Mouse (Mus musculus): Measurements from ENCODE around the gene Slx1b. TPM values are rescaled to one million over a fixed set of nuclear protein-coding genes. Genes with fewer than 3 reads are reported as not detected.
"Not testable (repeated sequence)": the region's sequence is repeated elsewhere in the genome, so short reads cannot be mapped to it uniquely, and the experiment has no call there.

The Slx1b gene
- polyA plus RNA-seq, 1 experiment from 2014 or later, result 11.5 TPM

DNA sequence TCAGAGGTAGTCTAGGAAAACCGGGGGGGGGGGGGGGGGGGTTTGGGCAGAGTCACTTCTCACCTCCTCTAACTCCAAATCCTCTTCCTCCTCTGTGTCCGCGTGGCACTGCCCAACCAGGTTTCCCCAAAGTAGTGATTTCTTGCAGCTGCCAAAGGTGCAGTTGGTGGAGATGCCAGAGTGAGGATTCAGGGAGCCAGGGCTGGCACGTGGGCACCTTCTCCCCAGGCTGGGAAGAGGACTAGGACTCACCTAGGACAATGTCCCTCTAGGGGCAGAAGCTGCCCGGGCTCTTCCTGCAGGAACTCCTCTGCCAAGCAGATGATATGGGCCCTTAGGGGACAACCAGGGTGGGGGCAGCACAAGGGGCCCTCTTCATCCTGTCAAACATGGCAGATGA lies 3.9 kb downstream of the Slx1b start:
- no peak overlapping the region for H3K4me3 ChIP-seq

DNA sequence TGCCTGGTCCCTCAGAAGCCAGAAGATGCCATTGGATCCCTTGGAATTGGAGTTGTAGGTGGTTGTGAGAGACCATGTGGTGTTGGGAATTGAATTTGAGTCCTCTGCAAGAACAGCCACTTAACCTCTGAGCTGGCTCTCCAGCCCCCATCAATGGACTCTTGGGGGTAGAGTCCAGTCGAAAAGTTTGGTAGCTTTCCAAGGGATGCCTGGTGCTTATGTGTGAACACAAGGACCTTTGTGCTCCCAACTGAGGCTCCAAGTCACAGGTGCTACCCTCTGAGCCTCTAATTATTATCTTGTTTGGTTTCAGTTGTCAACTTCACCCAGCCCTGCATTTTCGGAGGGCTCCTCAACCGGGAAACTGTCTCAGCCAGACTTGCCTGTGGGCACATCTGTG lies 4.8 kb downstream of the Slx1b start:
- WGBS, result 87% methylated on average over 3 of the region's 3 CpGs
- Histone ChIP-seq H3K36me3 (peaks cover 18% of the 10 kb centered on the region; the same call in 1 of the 2 replicates), H3K27ac (no peak overlapping the region), H3K27me3 (no peaks in the 10 kb centered on the region), H3K4me1 (peaks cover 17% of the 10 kb centered on the region), H3K4me2 (no peak overlapping the region), H3K4me3 (no peak overlapping the region), H3K9ac (no peak overlapping the region), H3K9me3 (no peaks in the 10 kb centered on the region)
- no peak for ATAC-seq (ENCODE audit: borderline replicate concordance, extremely low read depth, low FRiP score, low TSS enrichment)

More for the DNA sequence above, 3.9 kb downstream of the Slx1b start:
- H3K36me3 ChIP-seq, result peaks cover 18% of the 10 kb centered on the region; the same call in 1 of the 2 replicates
- H3K9ac ChIP-seq, result no peak overlapping the region
- no peak overlapping the region for H3K27ac ChIP-seq
- ATAC-seq (ENCODE audit: borderline replicate concordance, extremely low read depth, low FRiP score, low TSS enrichment), result no peak
- H3K4me2 ChIP-seq, result no peak overlapping the region
- 75% methylated on average over 5 of the region's 5 CpGs for WGBS
- no peaks in the 10 kb centered on the region for H3K27me3 ChIP-seq
- H3K4me1 ChIP-seq, result peaks cover 21% of the 10 kb centered on the region
- no peaks in the 10 kb centered on the region for H3K9me3 ChIP-seq

DNA sequence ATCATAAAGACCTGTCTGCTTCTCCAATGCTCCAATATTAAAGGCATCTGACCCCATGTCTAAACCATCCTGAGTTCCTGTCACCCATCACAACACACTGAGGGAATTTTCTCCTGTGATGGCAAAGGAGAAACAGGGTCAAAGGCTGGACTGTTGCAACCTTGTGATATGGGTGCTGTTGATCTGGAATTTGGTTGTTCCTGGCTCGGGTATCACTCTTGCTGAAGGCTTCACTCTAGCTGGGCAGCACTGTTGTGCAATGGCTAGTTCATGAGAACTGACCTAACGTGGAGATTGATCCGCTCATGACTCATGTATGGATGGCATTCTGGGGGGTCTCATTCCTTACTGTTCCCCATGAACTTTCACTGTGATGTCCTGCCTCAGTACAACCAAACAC lies 6.6 kb downstream of the Slx1b start:
- WGBS, result 72% methylated on average over 3 of the region's 3 CpGs
- peaks cover 9% of the 10 kb centered on the region; the same call in 1 of the 2 replicates for H3K4me1 ChIP-seq

DNA sequence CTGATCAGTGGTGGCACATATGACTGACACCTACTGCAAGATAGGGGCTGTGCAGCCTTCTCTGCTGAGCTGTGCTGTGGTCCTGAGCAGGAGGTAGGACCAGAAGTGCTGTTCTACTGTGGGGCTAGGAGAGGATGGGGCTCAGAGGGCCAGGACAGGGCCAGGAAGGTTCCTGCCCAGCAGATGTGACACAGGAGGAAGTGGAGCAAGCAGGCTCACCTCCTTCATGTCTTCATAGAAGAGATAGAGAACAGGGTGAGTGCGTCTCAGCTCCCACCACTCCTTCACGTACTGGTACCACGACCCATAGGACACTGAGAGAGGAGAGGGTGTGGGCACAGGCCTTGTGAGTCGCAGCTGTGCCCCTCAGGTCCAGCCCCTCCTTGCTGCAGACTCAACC lies 7.4 kb downstream of the Slx1b start:
- H3K9ac ChIP-seq; H3K4me1 ChIP-seq; H3K27me3 ChIP-seq; H3K4me2 ChIP-seq; ATAC-seq (ENCODE audit: borderline replicate concordance, extremely low read depth, low FRiP score, low TSS enrichment); H3K9me3 ChIP-seq; H3K4me3 ChIP-seq; H3K27ac ChIP-seq: not testable (repeated sequence)
- peaks cover 18% of the 10 kb centered on the region; the same call in 1 of the 2 replicates for H3K36me3 ChIP-seq
- WGBS, result 69% methylated on average over 4 of the region's 4 CpGs

More for the DNA sequence above, 6.6 kb downstream of the Slx1b start:
- Histone ChIP-seq H3K36me3 (peaks cover 18% of the 10 kb centered on the region; the same call in 1 of the 2 replicates), H3K9ac (no peak overlapping the region), H3K27ac (no peak overlapping the region), H3K4me2 (no peak overlapping the region), H3K4me3 (no peak overlapping the region), H3K27me3 (no peaks in the 10 kb centered on the region), H3K9me3 (no peaks in the 10 kb centered on the region)
- ATAC-seq (ENCODE audit: borderline replicate concordance, extremely low read depth, low FRiP score, low TSS enrichment), result no peak

DNA sequence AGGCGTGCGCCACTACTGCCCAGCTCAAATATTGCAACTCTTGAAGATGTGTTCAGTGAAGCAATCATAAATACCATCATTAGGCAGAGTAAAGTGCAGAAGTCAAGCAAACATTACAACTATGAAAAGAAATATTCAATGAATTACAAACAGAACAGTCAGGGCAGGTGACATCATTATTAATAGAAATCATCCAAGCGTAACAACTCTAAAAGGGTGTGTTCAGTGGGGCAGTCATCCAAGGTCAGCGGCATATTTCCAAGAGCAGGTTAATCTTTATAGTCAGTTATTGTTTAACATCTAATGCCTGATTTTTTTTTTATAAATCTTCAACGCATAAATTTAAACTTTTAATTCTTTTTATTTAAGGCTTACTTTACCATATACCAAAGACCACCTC lies 14.4 kb downstream of the Slx1b start:
- Histone ChIP-seq H3K36me3 (no peaks in the 10 kb centered on the region), H3K4me2 (no peak overlapping the region), H3K4me3 (no peak overlapping the region), H3K9ac (no peak overlapping the region), H3K9me3 (no peaks in the 10 kb centered on the region), H3K4me1 (0 out of 2 replicates have a peak, but pooled peaks cover 1% of the 10 kb centered on the region), H3K27me3 (no peaks in the 10 kb centered on the region), H3K27ac (no peak overlapping the region)
- no peak for ATAC-seq (ENCODE audit: borderline replicate concordance, extremely low read depth, low FRiP score, low TSS enrichment)
- WGBS, result 90% methylated on average over 5 of the region's 5 CpGs

DNA sequence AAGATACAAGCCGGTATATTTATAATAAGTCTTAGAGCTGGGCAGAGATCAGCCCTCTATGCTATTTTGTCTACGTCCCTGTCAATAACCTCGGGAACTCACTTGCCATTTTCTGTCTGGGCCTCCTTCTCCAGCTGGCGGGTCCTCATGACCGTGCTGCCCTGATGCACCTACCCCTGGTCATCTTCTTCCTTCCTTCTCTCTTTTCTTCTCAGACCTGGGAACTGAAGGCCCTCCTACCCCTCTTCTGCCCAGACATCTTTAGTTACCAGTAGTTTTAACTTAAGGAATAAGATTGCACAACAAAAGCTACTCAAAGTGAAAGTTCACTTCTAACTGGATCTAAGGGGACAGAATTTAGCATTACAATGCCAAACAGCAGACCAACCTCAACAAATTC lies 15.9 kb downstream of the Slx1b start:
- H3K4me2 ChIP-seq, result no peak overlapping the region
- WGBS, result 84% methylated on average over 5 of the region's 5 CpGs
- H3K4me3 ChIP-seq, result no peak overlapping the region
- ATAC-seq (ENCODE audit: borderline replicate concordance, extremely low read depth, low FRiP score, low TSS enrichment), result no peak
- H3K4me1 ChIP-seq, result peaks cover 4% of the 10 kb centered on the region; the same call in 1 of the 2 replicates
- no peaks in the 10 kb centered on the region for H3K27me3 ChIP-seq
- no peaks in the 10 kb centered on the region for H3K9me3 ChIP-seq
- no peak overlapping the region for H3K27ac ChIP-seq
- no peaks in the 10 kb centered on the region for H3K36me3 ChIP-seq
- H3K9ac ChIP-seq, result no peak overlapping the region

DNA sequence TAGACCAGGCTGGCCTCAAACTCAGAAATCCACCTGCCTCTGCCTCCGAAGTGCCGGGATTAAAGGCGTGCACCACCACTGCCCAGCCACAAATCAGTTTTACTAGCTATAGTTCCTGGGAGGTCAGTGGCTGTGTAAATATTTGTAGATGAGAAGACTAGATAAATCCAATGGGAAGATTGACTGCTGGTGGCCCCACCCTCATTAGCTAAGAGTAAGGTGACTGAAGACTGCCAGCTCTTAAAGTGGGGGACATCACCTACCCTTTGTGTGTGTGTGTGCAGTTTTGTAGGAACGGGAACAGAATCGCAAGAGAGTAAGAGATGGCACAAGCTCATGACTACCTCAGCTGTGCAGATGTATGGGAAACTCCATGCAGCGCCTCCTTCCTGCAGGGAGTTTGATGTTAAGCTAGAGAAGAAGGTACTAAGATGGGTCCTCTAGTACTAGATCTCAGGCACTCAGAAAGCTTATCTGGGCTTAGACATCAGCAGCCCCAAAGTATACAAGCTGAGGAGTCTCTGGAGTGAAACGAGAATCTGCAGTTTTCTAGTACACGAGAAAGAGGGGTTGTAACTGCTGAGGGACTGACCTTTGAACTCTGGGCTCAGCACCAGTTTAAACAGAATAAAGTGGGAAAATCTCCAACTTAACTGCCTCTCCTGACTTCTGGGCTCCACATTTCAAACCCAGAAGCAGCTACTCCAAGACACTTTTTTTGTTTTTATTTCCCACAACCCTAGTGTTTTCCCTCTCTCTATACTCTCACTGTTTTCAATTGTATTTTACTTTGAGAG lies 16.8 kb downstream of the Slx1b start:
- Histone ChIP-seq H3K9ac (no peak overlapping the region), H3K4me3 (no peak overlapping the region), H3K9me3 (no peaks in the 10 kb centered on the region), H3K36me3 (no peaks in the 10 kb centered on the region), H3K27ac (no peak overlapping the region), H3K27me3 (no peaks in the 10 kb centered on the region), H3K4me2 (no peak overlapping the region), H3K4me1 (peaks cover 4% of the 10 kb centered on the region; the same call in 1 of the 2 replicates)
- no peak for ATAC-seq (ENCODE audit: borderline replicate concordance, extremely low read depth, low FRiP score, low TSS enrichment)
- WGBS, result 48% methylated on average over 8 of the region's 8 CpGs

DNA sequence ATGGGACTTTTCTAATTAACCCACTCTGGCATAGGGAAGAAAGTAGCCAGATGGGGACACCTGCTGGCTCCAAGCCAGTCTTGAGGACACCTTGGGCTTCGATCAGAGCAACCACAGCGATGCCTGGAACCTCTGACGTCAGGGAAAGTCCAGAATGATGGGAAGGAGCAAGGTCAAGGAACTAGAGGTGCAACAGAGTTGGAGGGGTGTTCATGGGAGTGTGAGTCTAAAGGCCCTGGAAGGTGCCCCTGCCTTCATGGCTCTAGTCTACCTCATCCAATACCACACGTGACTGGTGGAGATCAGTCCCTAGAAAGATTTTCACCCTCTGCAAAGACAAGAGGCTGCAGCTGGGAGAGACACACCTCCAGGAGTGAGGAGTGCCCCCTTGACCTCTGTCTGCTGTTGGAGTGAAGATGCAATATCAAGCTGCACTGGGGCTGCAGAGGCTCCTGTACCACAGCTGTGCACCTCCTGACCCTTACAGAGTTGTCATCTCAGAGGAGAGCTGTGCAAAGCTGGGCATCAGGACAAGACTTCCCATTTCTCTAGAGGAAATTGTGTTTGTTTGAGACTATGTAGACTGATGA lies 18.9 kb downstream of the Slx1b start:
- Histone ChIP-seq H3K36me3 (peaks cover 15% of the 10 kb centered on the region; the same call in 1 of the 2 replicates), H3K9me3 (no peaks in the 10 kb centered on the region), H3K4me1 (peaks cover 4% of the 10 kb centered on the region; the same call in 1 of the 2 replicates), H3K9ac (no peak overlapping the region), H3K27me3 (no peaks in the 10 kb centered on the region), H3K27ac (0 out of 2 replicates have a peak overlapping the region, but pooled peaks have one; percentile 74), H3K4me2 (no peak overlapping the region), H3K4me3 (no peak overlapping the region)
- 0 out of 2 replicates have a peak, but pooled peaks have one; percentile 7 for ATAC-seq (ENCODE audit: borderline replicate concordance, extremely low read depth, low FRiP score, low TSS enrichment)
- 65% methylated on average over 4 of the region's 4 CpGs for WGBS

DNA sequence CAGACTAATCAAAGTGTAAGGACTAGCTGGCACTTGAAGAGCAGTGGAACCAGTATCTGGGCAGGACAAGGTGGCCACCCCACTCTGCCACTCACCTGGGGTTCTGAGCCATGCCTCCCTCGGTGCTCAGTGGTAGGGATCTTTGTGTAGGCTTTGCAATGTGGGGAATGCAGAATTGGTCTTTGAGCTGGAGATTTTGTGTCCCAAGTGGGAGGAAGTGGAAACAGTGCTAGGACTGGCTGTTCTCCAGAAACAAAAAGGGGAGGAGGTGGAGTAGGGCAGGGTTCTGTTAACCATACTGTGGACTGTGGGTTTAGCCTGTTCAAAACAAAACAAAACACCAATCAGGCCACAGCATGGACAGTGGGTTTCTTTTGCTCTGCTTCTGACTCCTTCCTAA lies 19.4 kb downstream of the Slx1b start, which contains the start of gene Sult1a1:
Gene Sult1a1, minus strand, starts transcription at position 226 of the 400 bp plus-strand sequence.
- Histone ChIP-seq H3K27me3 (no peaks in the 10 kb centered on the region), H3K4me3 (no peak within 1 kb of the TSS), H3K9ac (no peak within 1 kb of the TSS), H3K4me2 (peak within 1 kb of the TSS; percentile 13; the same call in 1 of the 2 replicates), H3K4me1 (peaks cover 4% of the 10 kb centered on the region; the same call in 1 of the 2 replicates), H3K36me3 (peaks cover 20% of the 10 kb centered on the region; the same call in 1 of the 2 replicates), H3K9me3 (no peaks in the 10 kb centered on the region), H3K27ac (peak within 1 kb of the TSS; percentile 74)
- 62% methylated on average over 1 of the region's 1 CpGs for WGBS
- ATAC-seq (ENCODE audit: borderline replicate concordance, extremely low read depth, low FRiP score, low TSS enrichment), result peak; percentile 64; the same call in 1 of the 2 replicates

DNA sequence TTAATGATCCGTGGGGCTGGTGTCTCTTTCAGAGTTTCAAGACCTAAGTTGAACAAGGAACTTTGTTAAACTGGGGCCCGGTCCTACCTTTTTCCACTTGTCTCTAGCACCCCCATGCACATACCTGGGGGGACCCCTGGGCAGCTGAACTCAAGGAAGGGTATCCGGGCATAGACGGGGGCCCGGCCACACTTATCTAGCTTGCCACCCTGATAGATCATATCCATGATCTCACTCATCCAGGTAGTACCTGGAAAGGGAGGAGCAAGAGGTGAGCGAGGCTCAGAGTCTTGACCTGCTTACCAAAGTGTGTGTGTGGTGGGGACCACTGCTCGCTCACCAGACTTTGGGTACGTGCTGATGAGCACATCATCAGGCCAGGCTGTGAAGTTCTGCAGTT lies 20.5 kb downstream of the Slx1b start:
- 92% methylated on average over 8 of the region's 8 CpGs for WGBS
- ATAC-seq (ENCODE audit: borderline replicate concordance, extremely low read depth, low FRiP score, low TSS enrichment), result no peak
- no peak overlapping the region for H3K9ac ChIP-seq

DNA sequence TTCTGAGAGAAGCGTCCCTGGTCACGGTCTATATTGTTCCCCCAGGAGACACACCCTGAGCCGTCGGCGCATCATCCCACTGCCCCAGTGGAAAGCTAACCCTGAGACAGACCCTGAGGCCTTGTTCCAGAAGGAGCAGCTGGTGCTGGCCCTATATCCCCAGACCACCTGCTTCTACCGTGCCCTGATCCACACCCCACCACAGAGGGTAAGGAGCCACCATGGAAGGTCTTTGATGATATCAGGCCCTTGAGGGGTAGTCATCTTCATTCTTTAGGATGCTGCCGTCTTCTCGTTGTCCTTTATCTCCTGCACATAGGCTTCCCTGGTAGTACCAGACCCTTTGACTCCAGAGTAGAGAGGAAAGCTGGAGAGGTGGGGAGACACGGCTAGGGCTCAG lies 23.5 kb downstream of the Slx1b start:
- Histone ChIP-seq H3K4me2 (no peak overlapping the region), H3K36me3 (peaks cover 31% of the 10 kb centered on the region; the same call in 1 of the 2 replicates), H3K27me3 (no peaks in the 10 kb centered on the region), H3K9me3 (no peaks in the 10 kb centered on the region), H3K9ac (no peak overlapping the region), H3K27ac (no peak overlapping the region), H3K4me1 (peaks cover 4% of the 10 kb centered on the region; the same call in 1 of the 2 replicates), H3K4me3 (no peak overlapping the region)
- ATAC-seq (ENCODE audit: borderline replicate concordance, extremely low read depth, low FRiP score, low TSS enrichment), result no peak
- WGBS, result 90% methylated on average over 9 of the region's 9 CpGs

More for the DNA sequence above, 20.5 kb downstream of the Slx1b start:
- H3K36me3 ChIP-seq, result peaks cover 29% of the 10 kb centered on the region; the same call in 1 of the 2 replicates
- H3K4me1 ChIP-seq, result peaks cover 4% of the 10 kb centered on the region; the same call in 1 of the 2 replicates
- H3K27ac ChIP-seq, result no peak overlapping the region
- H3K4me3 ChIP-seq, result no peak overlapping the region
- H3K4me2 ChIP-seq, result no peak overlapping the region
- H3K27me3 ChIP-seq, result no peaks in the 10 kb centered on the region
- H3K9me3 ChIP-seq, result no peaks in the 10 kb centered on the region

DNA sequence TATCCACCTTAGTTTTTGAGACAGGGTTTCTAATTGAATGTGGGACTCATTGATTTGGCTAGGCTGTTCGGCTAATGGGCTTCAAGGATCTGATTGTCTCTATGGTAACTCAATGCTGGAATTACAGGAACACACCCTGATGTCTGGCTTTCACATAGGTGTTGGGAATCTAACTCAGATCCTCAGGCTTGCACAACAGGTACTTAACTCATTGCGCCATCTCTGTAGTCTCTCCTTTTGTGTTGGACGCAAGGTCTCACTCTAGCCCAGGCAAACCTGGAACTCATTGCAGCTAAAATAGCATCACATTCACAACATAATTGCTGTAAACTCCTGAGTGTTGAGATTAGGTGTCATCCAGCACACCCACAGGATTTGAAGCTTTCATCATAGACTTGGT lies 25.4 kb downstream of the Slx1b start:
- H3K4me3 ChIP-seq, result no peak overlapping the region
- ATAC-seq (ENCODE audit: borderline replicate concordance, extremely low read depth, low FRiP score, low TSS enrichment), result no peak
- WGBS, result 89% methylated on average over 3 of the region's 3 CpGs

More for the DNA sequence above, 25.4 kb downstream of the Slx1b start:
- Histone ChIP-seq H3K4me2 (no peak overlapping the region), H3K36me3 (peaks cover 31% of the 10 kb centered on the region; the same call in 1 of the 2 replicates), H3K9me3 (no peaks in the 10 kb centered on the region), H3K27me3 (no peaks in the 10 kb centered on the region), H3K9ac (no peak overlapping the region), H3K4me1 (no peaks in the 10 kb centered on the region), H3K27ac (no peak overlapping the region)

All from lung, embryonic 15.5 days (tissue).